Mouse (Mus musculus) E14TG2a.4 (cell line): ENCODE results near the gene Acp6.

Experiments used
- CTCF ChIP-seq: conservative IDR thresholded peaks from 2 replicates; pipeline ENCODE4 v1.5.1; 2014; ENCODE audit warnings: low read length
- NANOG ChIP-seq: IDR thresholded peaks from 2 replicates; pipeline ENCODE4 v1.6.1; 2014; ENCODE audit warnings: borderline replicate concordance, low read length, mixed read lengths
- POU5F1 ChIP-seq: IDR thresholded peaks from 2 replicates; pipeline ENCODE4 v1.6.1; 2014; ENCODE audit warnings: low read length, borderline replicate concordance

DNA sequence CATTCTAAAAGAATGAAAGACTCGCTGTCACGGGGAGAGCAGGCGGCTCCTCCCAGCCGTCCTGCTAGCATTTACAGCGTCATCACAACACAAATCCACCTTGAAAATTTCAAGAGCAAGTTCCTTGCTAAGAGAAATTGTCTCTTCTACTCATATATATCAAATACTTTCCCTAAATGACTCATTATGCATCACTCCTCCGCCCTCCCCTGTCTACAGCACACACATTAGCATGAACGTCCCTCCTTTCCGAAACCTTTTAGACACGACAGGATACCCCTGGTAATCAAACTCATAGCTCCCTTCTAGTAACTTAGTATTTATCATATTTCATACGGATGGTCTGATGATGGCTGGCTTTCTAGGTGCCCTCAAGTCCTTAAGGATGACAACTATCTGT lies 55.3 kb downstream of the Acp6 start:
- no peak for TF ChIP-seq CTCF
- no peak for TF ChIP-seq POU5F1
- TF ChIP-seq NANOG, result no peak
